In the genomic region with DNA sequence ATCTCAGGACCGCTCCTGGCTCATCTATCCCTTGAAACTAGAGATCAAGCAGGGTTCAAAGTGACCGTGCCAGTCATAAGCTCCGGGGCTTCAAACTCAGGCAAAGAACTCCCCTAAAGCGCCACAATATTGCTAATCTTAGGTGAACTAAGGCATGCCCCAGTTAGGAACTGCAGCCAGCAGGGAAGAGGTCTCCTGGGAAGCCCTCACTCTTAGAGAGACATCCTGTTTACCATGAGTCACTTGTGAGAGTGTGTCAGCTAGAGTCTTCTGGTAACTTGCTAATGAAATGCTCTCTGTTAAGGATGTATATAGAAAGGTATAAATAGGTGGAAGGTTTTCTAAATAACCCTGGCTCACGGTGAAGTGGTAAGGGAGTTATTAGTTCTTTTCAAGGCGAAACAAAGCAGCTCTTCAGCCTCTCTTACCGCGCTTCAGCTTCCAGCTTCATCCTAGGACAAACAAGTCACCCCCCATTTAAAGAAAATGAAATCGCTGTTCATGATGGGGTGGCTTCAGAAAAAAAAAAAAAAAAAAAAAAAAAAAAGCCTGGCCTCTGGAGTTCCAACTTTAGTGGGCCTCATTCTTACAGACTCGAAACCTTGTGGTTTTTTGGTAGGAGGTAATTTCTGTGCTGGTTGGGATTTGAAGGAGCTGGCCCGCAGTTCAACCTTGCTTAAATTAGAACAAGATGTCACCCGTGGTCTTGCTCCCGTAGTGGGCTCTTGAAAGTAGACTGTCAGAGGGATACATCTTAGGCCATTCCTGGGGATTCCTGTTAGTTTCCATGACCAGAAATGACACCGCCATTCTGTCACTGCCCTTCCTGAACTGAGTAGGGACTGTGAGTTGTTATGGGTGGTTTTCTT, we compare ENCODE assay signal across 20 mouse cellular contexts. TPM values are rescaled to one million over a fixed set of nuclear protein-coding genes. Genes with fewer than 3 reads are reported as not detected.
DNase-seq lines count a peak whose midpoint lies in the region; ATAC-seq and TF ChIP-seq lines count a peak whose summit lies in the region.
"Had no signal": no experiment of that assay in that cellular context is flagged by ENCODE, and none has a peak within 500 bp of the region (broad histone marks: within the 10 kb centered on the region; RNA-seq: fewer than 3 reads in every experiment).

No protein-coding gene starts in this region.

- H3K27me3 ChIP-seq in lung, postnatal 0 days (replicated peaks; ENCODE audit: insufficient read depth, low read length) = no peaks in the 10 kb centered on the region
- no peaks in the 10 kb centered on the region for H3K27me3 ChIP-seq in embryonic facial prominence, embryonic 11.5 days (ENCODE audit: control insufficient read depth, insufficient read depth, low read length)
- H3K27me3 ChIP-seq in limb, embryonic 10.5 days (ENCODE audit: low read depth, poor library complexity, severe bottlenecking) = 0 out of 2 replicates have a peak, but pooled peaks cover 5% of the 10 kb centered on the region
- H3K27me3 ChIP-seq in midbrain, embryonic 13.5 days = no peaks in the 10 kb centered on the region
- H3K27me3 ChIP-seq: heart, embryonic 15.5 days had no signal

- no peak for TF ChIP-seq EP300 in lung, postnatal 0 days (IDR thresholded peaks at IDR 0.05)

- no peaks in the 10 kb centered on the region for H3K36me3 ChIP-seq in lung, postnatal 0 days (ENCODE audit: insufficient read depth, low read length)
- no peaks in the 10 kb centered on the region for H3K36me3 ChIP-seq in embryonic facial prominence, embryonic 11.5 days (replicated peaks; ENCODE audit: control insufficient read depth, insufficient read depth, low read depth, low read length)
- no peaks in the 10 kb centered on the region for H3K36me3 ChIP-seq in limb, embryonic 10.5 days
- H3K36me3 ChIP-seq in midbrain, embryonic 13.5 days = no peaks in the 10 kb centered on the region
- H3K36me3 ChIP-seq: heart, embryonic 15.5 days had no signal

- no peak overlapping the region for H3K4me3 ChIP-seq in lung, postnatal 0 days (ENCODE audit: low read depth, low read length)
- no peak overlapping the region for H3K4me3 ChIP-seq in lung, adult 2 months (replicated peaks; ENCODE audit: extremely low read depth, low read depth, low read length)
- H3K4me3 ChIP-seq in embryonic facial prominence, embryonic 11.5 days (ENCODE audit: low read depth, low read length) = no peak overlapping the region
- H3K4me3 ChIP-seq in limb, embryonic 10.5 days = no peak overlapping the region
- H3K4me3 ChIP-seq in midbrain, embryonic 13.5 days (replicated peaks) = no peak overlapping the region
- H3K4me3 ChIP-seq: heart, adult 2 months; heart, embryonic 15.5 days; myocyte had no signal

- no peak for TF ChIP-seq CTCF in lung, postnatal 0 days (IDR thresholded peaks at IDR 0.05)
- TF ChIP-seq CTCF in lung, adult 2 months (IDR thresholded peaks at IDR 0.05; ENCODE audit: insufficient read depth, low read length) = no peak

- 84% methylated on average over 14 of the region's 14 CpGs for WGBS in lung, postnatal 0 days
- WGBS in lung, adult 2 months = 82% methylated on average over 14 of the region's 14 CpGs
- WGBS in embryonic facial prominence, embryonic 11.5 days = 58% methylated on average over 14 of the region's 14 CpGs
- WGBS in limb, embryonic 10.5 days = 73% methylated on average over 14 of the region's 14 CpGs
- 82% methylated on average over 14 of the region's 14 CpGs for WGBS in midbrain, embryonic 13.5 days

- no peak overlapping the region for H3K9ac ChIP-seq in lung, postnatal 0 days (replicated peaks; ENCODE audit: low read depth)
- H3K9ac ChIP-seq in embryonic facial prominence, embryonic 11.5 days (replicated peaks; ENCODE audit: low read length) = no peak overlapping the region
- no peak overlapping the region for H3K9ac ChIP-seq in midbrain, embryonic 13.5 days (replicated peaks)
- H3K9ac ChIP-seq: heart, embryonic 15.5 days; liver, embryonic 14.5 days had no signal

- TF ChIP-seq POLR2A in lung, adult 2 months (IDR thresholded peaks at IDR 0.05; ENCODE audit: borderline replicate concordance, extremely low read depth, low read depth, low read length) = no peak

- no peaks in the 10 kb centered on the region for H3K4me1 ChIP-seq in lung, postnatal 0 days (ENCODE audit: insufficient read depth, low read depth, low read length)
- no peaks in the 10 kb centered on the region; the same call in 1 of the 2 replicates for H3K4me1 ChIP-seq in lung, adult 2 months (ENCODE audit: control insufficient read depth, insufficient read depth, low read length)
- peaks cover 3% of the 10 kb centered on the region; the same call in 1 of the 2 replicates for H3K4me1 ChIP-seq in embryonic facial prominence, embryonic 11.5 days (ENCODE audit: control insufficient read depth, insufficient read depth, low read length)
- H3K4me1 ChIP-seq in limb, embryonic 10.5 days = peaks cover 22% of the 10 kb centered on the region
- H3K4me1 ChIP-seq in midbrain, embryonic 13.5 days (replicated peaks) = peaks cover 9% of the 10 kb centered on the region

- no peaks in the 10 kb centered on the region for H3K9me3 ChIP-seq in lung, postnatal 0 days (ENCODE audit: low read length)
- H3K9me3 ChIP-seq in embryonic facial prominence, embryonic 11.5 days (replicated peaks; ENCODE audit: control insufficient read depth, low read length) = no peaks in the 10 kb centered on the region
- no peaks in the 10 kb centered on the region for H3K9me3 ChIP-seq in limb, embryonic 10.5 days (replicated peaks)
- no peaks in the 10 kb centered on the region for H3K9me3 ChIP-seq in midbrain, embryonic 13.5 days
- H3K9me3 ChIP-seq: heart, embryonic 15.5 days had no signal

- DNase-seq in lung, postnatal 0 days (ENCODE audit: low spot score) = peak; percentile 6
- no peak for DNase-seq in lung, adult 2 months
- peak; percentile 71 for DNase-seq in embryonic facial prominence, embryonic 11.5 days (ENCODE audit: low spot score)
- no peak for DNase-seq in limb, embryonic 10.5 days (ENCODE audit: low spot score)
- DNase-seq in cerebellum, adult 9-10 months = no peak
- DNase-seq in frontal cortex, postnatal 25 days (ENCODE audit: low spot score in 2 of 2) = no peak
- DNase-seq: adrenal gland, adult 8-10 months; cerebellum, adult 9-11 months; gastrocnemius, postnatal 10 days; heart, adult 2 months; kidney, adult 11 months; kidney, postnatal 14 days; midbrain, embryonic 14.5 days; spleen, adult 18-20 months; thymus, adult 2 months had no signal

- no peak overlapping the region for H3K27ac ChIP-seq in lung, postnatal 0 days (ENCODE audit: low read length)
- no peak overlapping the region for H3K27ac ChIP-seq in embryonic facial prominence, embryonic 11.5 days (replicated peaks; ENCODE audit: low read depth, low read length)
- peak overlapping the region; percentile 3; the same call in 1 of the 2 replicates for H3K27ac ChIP-seq in limb, embryonic 10.5 days
- H3K27ac ChIP-seq in midbrain, embryonic 13.5 days = no peak overlapping the region
- H3K27ac ChIP-seq: heart, adult 2 months; heart, embryonic 15.5 days; liver, embryonic 14.5 days had no signal

- ATAC-seq in lung, postnatal 0 days = no peak
- ATAC-seq in embryonic facial prominence, embryonic 11.5 days (replicated peaks; ENCODE audit: insufficient number of reproducible peaks, low FRiP score, low TSS enrichment, low read depth) = no peak
- no peak for ATAC-seq in midbrain, embryonic 13.5 days

- H3K4me2 ChIP-seq in lung, postnatal 0 days (replicated peaks; ENCODE audit: low read depth, low read length) = no peak overlapping the region
- no peak overlapping the region for H3K4me2 ChIP-seq in embryonic facial prominence, embryonic 11.5 days (ENCODE audit: low read depth, low read length)
- H3K4me2 ChIP-seq in midbrain, embryonic 13.5 days (replicated peaks) = no peak overlapping the region
- H3K4me2 ChIP-seq: heart, embryonic 15.5 days had no signal

RNA-seq across cellular contexts. Expression of gene Bmp6, which starts 56.1 kb away (rescaled TPM):
- 3.0 and 3.8 TPM in 2 replicates for polyA plus RNA-seq in lung, postnatal 0 days (2015; fragmentation: Nextera tagmentation; extraction: Ambion mirVana)
- polyA plus RNA-seq in lung, adult 2 months (2012; rRNA removed) = 193 and 202 TPM in 2 replicates
- 0.63 and 0.89 TPM in 2 replicates for polyA plus RNA-seq in embryonic facial prominence, embryonic 11.5 days (2014; fragmentation: Nextera tagmentation; extraction: Ambion mirVana)
- polyA plus RNA-seq in limb, embryonic 10.5 days (2016; fragmentation: Nextera tagmentation; extraction: Ambion mirVana) = 0.23 and 0.30 TPM in 2 replicates
- polyA plus RNA-seq in midbrain, embryonic 13.5 days (2015; fragmentation: Nextera tagmentation; extraction: Ambion mirVana) = 1.3 and 2.4 TPM in 2 replicates
- polyA plus RNA-seq: C2C12 had no signal

Comparison
In these comparisons a context has a peak if more than half of its experiments do, and no peak if none do; other contexts are left out.
1. DNase-seq: peak in lung, postnatal 0 days (single experiment) and embryonic facial prominence, embryonic 11.5 days (single experiment); none in lung, adult 2 months (single experiment), limb, embryonic 10.5 days (single experiment), cerebellum, adult 9-10 months (single experiment) and frontal cortex, postnatal 25 days (0 of 2).
2. RNA of gene Bmp6, which starts 56.1 kb away (polyA plus RNA-seq): 193 to 202 TPM in lung, adult 2 months; 3.0 to 3.8 TPM in lung, postnatal 0 days, 1.3 to 2.4 TPM in midbrain, embryonic 13.5 days, 0.63 to 0.89 TPM in embryonic facial prominence, embryonic 11.5 days and 0.23 to 0.30 TPM in limb, embryonic 10.5 days; every median in the first group is over 10 times any median in the second.